Mouse (Mus musculus) spleen, embryonic (tissue): ENCODE results near the gene Reep3.
"Not testable (repeated sequence)": the region's sequence is repeated elsewhere in the genome, so short reads cannot be mapped to it uniquely, and the experiment has no call there.

ENCODE experiments used
- CTCF ChIA-PET: fragments of 350-600 bp; sonication (Branson Sonifier 250); formaldehyde crosslinking; loops from one replicate; lab custom pipeline; 2022; lab: Charles Lee

The Reep3 gene

GRCm38 (mm10) chr10:67023092-67023491 lies 73.7 kb downstream of the Reep3 start:
- CTCF ChIA-PET, result no interaction called here

GRCm38 (mm10) chr10:67021494-67021893 lies 75.3 kb downstream of the Reep3 start:
- CTCF ChIA-PET, result no interaction called here

- CTCF ChIA-PET, result no interaction called here
These were observed 77.9 kb downstream of the Reep3 start for GRCm38 (mm10) chr10:67018875-67019274.

- CTCF ChIA-PET, result no interaction called here
These were observed 78.9 kb downstream of the Reep3 start for GRCm38 (mm10) chr10:67017891-67018290.

GRCm38 (mm10) chr10:67017315-67017714 lies 79.4 kb downstream of the Reep3 start:
- CTCF ChIA-PET, result no interaction called here

GRCm38 (mm10) chr10:67016615-67017278 lies 80.0 kb downstream of the Reep3 start:
- CTCF ChIA-PET, result no interaction called here

GRCm38 (mm10) chr10:67014746-67015145 lies 82.0 kb downstream of the Reep3 start:
- CTCF ChIA-PET, result no interaction called here

GRCm38 (mm10) chr10:67010521-67010920 lies 86.2 kb downstream of the Reep3 start:
- CTCF ChIA-PET, result no interaction called here

GRCm38 (mm10) chr10:67004527-67005042 lies 92.2 kb downstream of the Reep3 start:
- CTCF ChIA-PET, result no interaction called here

GRCm38 (mm10) chr10:67003743-67004526 lies 92.8 kb downstream of the Reep3 start:
- CTCF ChIA-PET, result no interaction called here

- CTCF ChIA-PET, result no interaction called here
These were observed 93.6 kb downstream of the Reep3 start for GRCm38 (mm10) chr10:67003009-67003742.

GRCm38 (mm10) chr10:67002207-67003008 lies 94.3 kb downstream of the Reep3 start:
- CTCF ChIA-PET, result no interaction called here

GRCm38 (mm10) chr10:67000958-67001615 lies 95.7 kb downstream of the Reep3 start:
- CTCF ChIA-PET, result not testable (repeated sequence)

GRCm38 (mm10) chr10:67000136-67000535 lies 96.6 kb downstream of the Reep3 start:
- CTCF ChIA-PET, result interaction anchor here (0.6 kb wide), 2 partner anchors 46 to 88 kb away, joined by 3 to 5 read pairs; no protein-coding TSS in a partner anchor

- CTCF ChIA-PET, result interaction anchor here (0.6 kb wide), 1 partner anchor 44 kb away, joined by 3 read pairs; no protein-coding TSS in a partner anchor
These were observed 98.0 kb downstream of the Reep3 start for GRCm38 (mm10) chr10:66998770-66999169.

GRCm38 (mm10) chr10:66995181-66995580 lies 101.6 kb downstream of the Reep3 start:
- CTCF ChIA-PET, result no interaction called here

GRCm38 (mm10) chr10:66994469-66994868 lies 102.3 kb downstream of the Reep3 start:
- CTCF ChIA-PET, result no interaction called here

- CTCF ChIA-PET, result no interaction called here
These were observed 104.2 kb downstream of the Reep3 start for GRCm38 (mm10) chr10:66992591-66992990.

GRCm38 (mm10) chr10:66990506-66990905 lies 106.2 kb downstream of the Reep3 start:
- CTCF ChIA-PET, result interaction anchor here (0.6 kb wide), 1 partner anchor 43 kb away, joined by 4 read pairs; no protein-coding TSS in a partner anchor

- CTCF ChIA-PET, result interaction anchor here (0.6 to 0.9 kb wide), 2 partner anchors 48 to 62 kb away, joined by 3 to 4 read pairs; no protein-coding TSS in a partner anchor
These were observed 113.7 kb downstream of the Reep3 start for GRCm38 (mm10) chr10:66983043-66983442.
